Mouse (Mus musculus) T-cell, adult 2 months (primary cell): ENCODE data around the gene Dexi.

ENCODE experiments used
- DNase-seq: peaks from one replicate; pipeline ENCODE4 v3.0.0; 2022; ENCODE audit warnings: low spot score

Gene Dexi

DNA sequence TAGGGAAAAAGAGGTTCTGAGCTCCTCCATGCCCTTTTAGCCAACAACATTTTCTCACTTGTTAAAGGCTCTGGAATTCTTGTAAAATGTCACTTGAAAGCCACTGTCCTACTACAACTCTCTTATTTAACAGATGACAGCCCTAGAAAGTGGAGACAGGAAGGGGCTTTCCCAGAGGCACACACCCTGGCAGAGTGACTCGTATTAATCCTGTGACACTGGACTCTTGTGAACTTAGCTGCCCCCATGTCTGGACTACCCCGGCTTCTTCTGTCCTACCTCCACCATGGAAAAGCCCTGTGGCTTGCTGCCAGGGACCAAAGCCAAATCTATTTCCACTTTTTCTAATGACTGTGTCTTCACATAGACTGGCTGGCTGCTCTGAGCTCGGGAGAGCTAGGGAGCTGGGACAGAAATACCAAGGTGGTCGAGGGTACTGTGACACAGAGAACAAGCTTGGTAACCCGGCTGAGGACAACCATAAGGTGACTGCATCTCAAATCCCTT lies 44.7 kb downstream of the Dexi start:
- DNase-seq: no peak

DNA sequence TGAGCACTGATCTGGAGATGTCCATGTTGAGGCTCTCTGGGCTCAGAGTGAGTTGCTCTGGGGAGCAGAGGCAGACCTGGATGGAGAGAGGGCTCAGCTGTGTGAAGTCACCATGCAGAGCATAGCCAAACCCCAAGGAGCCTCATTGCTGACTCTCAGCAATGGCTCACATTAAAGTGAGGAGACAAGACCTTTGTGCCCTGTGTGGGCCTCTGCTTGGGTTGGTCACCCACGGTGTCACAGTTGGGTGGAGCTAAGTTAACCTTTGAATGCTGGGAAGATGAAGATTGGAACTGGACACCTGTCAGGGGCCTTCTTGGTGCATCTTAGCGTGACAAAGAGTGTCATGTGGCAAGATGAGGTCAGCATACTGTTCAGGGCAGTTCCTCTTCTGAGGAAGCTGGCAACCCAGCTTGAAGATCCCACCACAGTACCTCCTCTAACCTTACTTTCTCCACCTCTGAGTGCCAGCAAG lies 47.0 kb downstream of the Dexi start:
- DNase-seq: no peak

- no peak for DNase-seq
Observed at GRCm38 (mm10) chr16:10492587-10492986, 50.3 kb downstream of the Dexi start.

DNA sequence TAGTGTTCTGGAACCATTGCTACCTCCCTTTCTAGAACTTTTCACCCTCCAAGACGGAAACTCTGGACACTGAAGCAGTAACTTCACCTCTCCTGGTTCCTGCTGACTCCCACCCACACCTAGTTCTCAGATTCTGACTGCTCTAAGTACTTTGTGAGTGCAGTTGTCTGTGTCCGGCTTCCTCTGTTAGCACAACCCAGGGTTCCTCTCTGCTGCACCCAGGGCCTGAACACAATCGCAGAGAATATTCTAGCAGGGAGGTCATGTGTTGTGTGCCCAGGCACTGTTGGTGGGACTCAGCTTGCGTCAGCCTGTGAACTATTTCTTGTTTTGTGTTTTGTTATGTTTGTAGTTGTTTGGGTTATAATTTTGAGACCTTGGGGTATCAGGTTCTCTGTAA lies 51.1 kb downstream of the Dexi start:
- no peak for DNase-seq

DNA sequence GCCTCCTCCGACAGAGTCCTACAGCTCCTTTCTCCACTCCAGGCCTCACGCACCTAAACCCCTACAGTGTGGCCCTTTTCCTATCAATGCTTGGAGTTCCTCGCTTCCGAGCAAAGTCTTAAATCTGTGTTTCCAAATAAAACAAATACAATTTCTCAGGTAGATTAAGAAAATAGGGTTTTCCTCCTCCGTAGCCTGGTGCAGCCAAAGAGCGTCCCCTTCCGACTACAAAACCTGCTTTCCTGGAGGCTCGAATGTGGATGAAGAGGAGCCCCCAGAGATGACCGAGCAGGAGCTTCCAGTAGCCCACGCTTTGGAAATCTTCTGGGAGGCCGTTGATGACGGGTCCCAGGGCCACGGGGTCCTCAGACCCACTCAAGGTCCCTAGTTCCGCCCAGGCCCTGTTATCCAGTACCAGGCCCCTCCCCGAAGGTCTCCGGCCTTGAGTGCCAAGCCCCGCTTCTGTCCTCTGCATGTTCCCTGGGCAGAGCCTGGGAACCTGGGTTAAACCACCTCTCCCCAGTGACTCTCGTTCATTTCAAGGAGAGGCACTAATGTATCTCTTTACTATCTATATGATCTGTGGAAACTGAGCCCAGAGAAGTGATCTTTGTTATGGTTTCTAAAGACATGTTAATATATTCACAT lies 52.2 kb downstream of the Dexi start:
- DNase-seq: no peak

DNA sequence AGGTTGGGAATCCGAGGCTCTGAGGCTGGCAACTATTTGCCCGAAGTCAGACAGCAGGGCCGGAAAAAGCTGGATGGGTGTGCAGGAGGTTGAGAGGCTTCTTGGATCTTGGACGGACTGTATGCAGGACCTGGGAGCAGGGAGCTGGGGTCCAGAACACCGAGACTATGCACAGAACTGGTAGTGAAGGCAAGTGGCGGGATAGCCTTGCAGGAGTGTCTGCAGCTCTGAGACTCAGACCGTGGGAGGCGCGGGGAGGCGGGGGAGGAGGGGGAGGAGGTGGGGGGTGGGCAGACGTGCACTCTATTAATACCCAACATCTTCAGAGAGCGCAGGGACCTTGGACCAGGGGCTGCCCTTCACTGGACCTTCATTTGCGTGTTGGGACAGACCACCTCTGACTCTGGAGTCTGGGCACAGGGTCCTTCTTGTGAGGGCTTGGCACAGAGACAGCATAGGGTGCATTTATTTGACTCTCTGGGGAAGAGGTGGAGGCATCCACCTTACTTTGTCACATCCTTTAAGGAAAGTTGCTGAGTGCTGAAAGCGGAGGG lies 52.9 kb downstream of the Dexi start:
- DNase-seq: no peak

GRCm38 (mm10) chr16:10489483-10489882 lies 53.4 kb downstream of the Dexi start:
- no peak for DNase-seq

GRCm38 (mm10) chr16:10488769-10489481 lies 53.9 kb downstream of the Dexi start:
- DNase-seq: no peak

- no peak for DNase-seq
Observed at GRCm38 (mm10) chr16:10487895-10488493, 54.9 kb downstream of the Dexi start.

DNA sequence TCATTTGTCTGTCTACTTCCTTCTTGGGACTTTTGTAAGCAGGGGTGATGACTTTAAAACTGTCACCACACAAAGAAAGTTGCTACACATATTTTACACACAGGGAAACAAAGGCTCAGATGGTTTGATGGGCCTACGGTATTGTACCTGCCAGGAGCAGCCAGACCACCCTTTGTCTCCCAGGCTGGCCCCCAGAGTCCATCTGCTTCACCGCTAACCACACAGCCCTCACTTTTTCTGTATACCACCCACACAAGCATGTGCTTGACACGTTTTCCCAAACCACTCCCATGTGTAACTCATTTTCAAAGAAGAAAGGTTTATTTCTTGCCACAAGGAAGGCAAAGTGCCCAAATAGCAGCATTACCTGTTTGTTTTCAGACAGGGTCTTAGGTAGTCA lies 55.9 kb downstream of the Dexi start:
- no peak for DNase-seq

- no peak for DNase-seq
Observed at GRCm38 (mm10) chr16:10482343-10482742, 60.5 kb downstream of the Dexi start.

DNA sequence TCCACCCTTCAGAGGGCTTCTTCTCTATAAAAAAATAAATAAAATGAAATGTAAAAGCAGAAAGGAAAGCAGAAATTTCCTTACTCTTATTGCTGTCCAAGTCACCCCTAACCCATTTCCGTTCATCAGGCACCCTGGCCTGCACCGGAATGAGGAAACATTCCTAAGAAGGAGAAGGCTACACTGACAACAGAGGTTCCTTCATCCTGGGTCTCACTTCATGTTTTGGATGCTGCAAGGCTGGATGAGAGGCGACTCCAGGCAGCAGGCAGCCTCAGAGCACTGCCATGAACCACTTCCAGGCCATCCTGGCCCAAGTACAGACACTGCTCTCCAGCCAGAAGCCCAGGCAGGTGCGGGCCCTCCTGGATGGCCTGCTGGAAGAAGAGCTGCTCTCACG lies 63.0 kb downstream of the Dexi start, which contains the start of gene Ciita:
Gene Ciita (plus strand): TSS at position 203 of the 400 bp plus-strand sequence.
- DNase-seq: no peak

DNA sequence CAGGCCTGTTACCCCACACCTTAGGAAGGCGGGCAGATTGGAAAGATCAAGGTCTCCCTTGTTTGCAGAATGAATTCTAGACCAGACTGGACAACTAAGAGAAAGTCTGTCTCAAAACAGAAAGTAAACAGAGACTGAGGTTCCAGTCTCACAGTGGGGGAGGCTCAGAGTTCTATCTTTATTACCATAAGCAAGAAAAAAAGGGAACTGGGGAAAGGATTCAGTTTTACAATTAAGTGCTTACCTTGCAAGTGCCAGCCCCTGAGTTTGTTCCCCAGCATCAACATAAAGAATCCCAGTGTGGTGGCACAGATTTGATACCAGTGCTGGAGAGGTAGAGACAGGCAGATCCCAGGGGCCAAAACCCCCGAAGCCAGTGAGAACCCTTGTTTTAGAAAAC lies 66.9 kb downstream of the Dexi start:
- no peak for DNase-seq

GRCm38 (mm10) chr16:10474956-10475355 lies 67.9 kb downstream of the Dexi start:
- no peak for DNase-seq

DNA sequence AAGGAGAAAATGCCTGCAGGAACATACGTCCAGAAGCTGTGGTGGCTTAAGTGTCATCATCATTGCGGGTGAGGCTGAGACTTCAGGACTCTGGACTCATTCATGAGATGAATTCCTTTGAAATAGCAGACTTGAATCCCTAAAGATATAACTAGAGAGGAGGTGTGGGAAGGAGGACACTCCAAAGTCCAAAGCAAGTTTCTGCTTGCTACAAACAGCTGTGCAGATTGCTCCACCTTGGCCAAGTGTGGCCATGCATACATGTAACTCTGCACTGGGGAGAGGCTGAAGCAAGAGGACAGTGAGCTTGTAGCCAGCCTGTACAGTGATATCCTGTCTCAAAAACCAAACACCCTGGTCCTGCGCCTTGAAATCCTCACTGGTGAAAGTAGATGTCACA lies 70.9 kb downstream of the Dexi start:
- DNase-seq: no peak

DNA sequence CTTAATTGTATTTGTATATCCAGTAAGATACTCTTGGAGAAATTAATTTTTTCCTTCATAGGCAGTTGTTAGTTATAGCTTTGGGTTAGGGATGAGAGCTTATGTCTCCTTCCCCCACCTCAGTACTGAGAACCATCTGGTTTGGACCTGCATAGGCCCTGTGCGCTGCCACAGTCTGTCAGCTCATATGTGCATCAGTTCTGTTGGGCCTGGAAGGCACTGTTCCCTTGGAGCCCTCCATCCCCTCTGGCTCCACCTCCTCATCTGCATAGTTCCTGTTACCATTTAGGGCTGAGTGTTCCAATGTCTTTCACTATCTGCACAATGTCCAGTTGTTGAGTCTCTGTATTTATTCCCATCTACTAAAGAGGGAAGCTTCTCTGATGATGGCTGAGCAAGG lies 74.7 kb downstream of the Dexi start:
- DNase-seq: no peak

DNA sequence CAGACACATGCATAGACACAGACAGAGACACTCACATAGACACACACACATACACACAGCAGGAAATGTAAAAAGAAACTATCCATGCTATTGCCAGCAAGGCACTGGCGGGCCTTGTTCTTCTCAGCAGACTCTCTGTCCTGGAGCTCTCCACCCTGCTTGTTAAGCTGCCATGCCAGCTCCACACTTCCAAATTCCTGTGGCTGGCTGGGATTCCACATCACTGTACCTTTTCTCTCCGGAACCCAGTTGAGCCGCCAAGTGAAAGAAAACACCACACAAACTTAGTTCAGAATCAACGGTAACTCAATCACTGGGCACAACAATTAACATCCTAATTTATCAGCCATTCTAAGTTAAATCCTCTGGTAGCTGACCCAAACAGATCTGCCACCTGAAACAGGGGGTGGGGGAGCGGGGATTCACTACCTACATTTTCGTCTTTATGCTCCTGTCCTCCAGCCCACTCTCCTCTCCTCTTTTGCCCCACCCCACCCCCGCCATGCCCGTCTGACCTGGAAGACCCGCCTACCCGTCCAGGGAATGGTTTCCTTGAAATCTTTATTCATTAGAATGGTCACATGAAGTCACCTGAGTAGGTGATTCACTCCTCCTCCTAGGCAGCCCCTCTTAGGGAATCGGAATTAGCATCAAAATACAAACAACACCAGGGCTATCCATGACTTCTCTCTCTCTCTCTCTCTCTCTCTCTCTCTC lies 75.3 kb downstream of the Dexi start:
- DNase-seq: no peak

DNA sequence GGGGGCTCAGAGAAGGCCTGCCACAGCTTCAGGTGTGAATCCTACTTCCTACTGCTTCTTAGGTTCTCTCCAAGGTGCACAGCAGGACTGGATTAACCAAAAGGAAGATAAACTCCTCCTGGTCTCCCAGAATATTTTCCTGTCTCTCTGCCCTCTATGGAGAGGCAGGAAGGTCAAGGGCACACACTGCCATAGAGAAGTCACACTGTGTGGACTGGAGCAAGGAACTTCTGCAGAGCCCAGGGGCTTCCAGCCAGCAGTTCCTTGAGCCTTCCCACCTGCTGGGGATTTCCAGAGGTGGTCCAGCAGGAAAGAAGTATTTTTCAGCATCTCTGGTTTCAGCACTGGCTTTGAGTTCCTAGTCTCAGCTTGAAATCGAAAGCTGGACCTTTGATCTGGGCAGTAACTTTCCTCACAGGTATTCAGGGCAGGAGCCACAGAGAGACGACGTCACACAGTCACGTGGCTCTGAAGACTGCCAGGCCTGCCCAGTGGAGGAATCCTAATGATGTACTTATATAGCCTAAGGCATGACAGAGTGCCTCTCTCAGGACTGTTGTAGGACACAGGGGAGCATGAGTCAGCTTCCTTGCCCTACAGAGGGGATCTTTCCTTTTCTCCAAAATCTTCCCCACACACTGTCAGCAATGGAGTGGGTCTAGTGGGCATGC lies 77.7 kb downstream of the Dexi start:
- DNase-seq: no peak

DNA sequence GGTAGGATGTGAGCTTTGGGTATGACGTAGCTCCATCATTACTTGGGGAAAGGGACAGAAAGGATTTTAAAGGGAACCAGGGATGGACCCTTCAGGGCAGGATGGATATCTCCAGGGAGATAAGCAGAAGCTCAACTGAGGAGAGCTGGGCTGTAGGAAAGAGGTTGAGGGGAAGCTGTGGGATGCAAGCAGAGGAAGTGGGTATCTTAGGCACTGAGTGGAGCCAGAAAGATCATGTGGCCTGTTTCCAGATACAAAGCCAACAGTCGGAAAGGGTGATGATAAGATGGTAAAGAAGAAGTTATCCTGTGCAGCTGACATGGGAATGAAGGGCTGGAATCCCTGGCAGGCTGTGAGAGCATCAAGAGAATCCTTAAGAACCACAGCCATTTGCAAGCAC lies 81.7 kb downstream of the Dexi start:
- DNase-seq: no peak

- DNase-seq: no peak
Observed at GRCm38 (mm10) chr16:10460188-10460587, 82.7 kb downstream of the Dexi start.

- DNase-seq: no peak
Observed at GRCm38 (mm10) chr16:10454583-10454974, 88.3 kb downstream of the Dexi start.
